Mouse (Mus musculus) lung, postnatal 0 days (tissue): ENCODE results near the gene BC051142.

Experiments used
- CTCF ChIP-seq: IDR thresholded peaks from 2 replicates; pipeline ENCODE4 v1.5.1; 2016; ENCODE audit warnings: antibody characterized with exemption, mild to moderate bottlenecking
- EP300 ChIP-seq: IDR thresholded peaks from 2 replicates; pipeline ENCODE4 v1.6.1; 2016; ENCODE audit warnings: antibody characterized with exemption, mild to moderate bottlenecking, control low read depth

- TF ChIP-seq CTCF: no peak
- TF ChIP-seq EP300: no peak
Observed at GRCm38 (mm10) chr17:34441990-34442389, 43.4 kb downstream of the BC051142 start.
